Mouse (Mus musculus): ENCODE results near the gene Swap70. TPM values are rescaled to one million over a fixed set of nuclear protein-coding genes. Genes with fewer than 3 reads are reported as not detected.

The Swap70 gene
- total and polyA plus RNA-seq, 3 experiments, result 18.3 to 23.3 TPM; not detected in 1

- DNase-seq (ENCODE audit: low read depth, low spot score), result no peak
- no peaks in the 10 kb centered on the region for H3K36me3 ChIP-seq (ENCODE audit: control insufficient read depth in 1 of 2, insufficient read depth in 2 of 2, low read length in 2 of 2)
- no peak overlapping the region for H3K27ac ChIP-seq (ENCODE audit: control insufficient read depth, low read depth, low read length)
- H3K4me1 ChIP-seq (ENCODE audit: control insufficient read depth in 1 of 2, insufficient read depth in 2 of 2, low read length in 2 of 2), result peaks cover 0 to 5% of the 10 kb centered on the region in 2 experiments; a peak in 1 of 4 replicates
- H3K4me3 ChIP-seq (ENCODE audit: control insufficient read depth in 1 of 2, insufficient read depth in 1 of 2, low read depth in 2 of 2, low read length in 2 of 2), result no peak overlapping the region
- H3K27me3 ChIP-seq (ENCODE audit: control insufficient read depth in 1 of 2, insufficient read depth in 2 of 2, low read length in 2 of 2), result peaks cover 0 to 2% of the 10 kb centered on the region in 2 experiments; a peak in 1 of 4 replicates
- H3K9me3 ChIP-seq (replicated peaks; ENCODE audit: insufficient read depth, low read length), result no peaks in the 10 kb centered on the region
- no peaks in the 10 kb centered on the region for H3K79me2 ChIP-seq (ENCODE audit: control insufficient read depth, insufficient read depth, low read length, poor library complexity)
- TF ChIP-seq RCOR1 (IDR thresholded peaks at IDR 0.05; ENCODE audit: low read depth, low read length) (no peak), ZKSCAN1 (IDR thresholded peaks at IDR 0.05; ENCODE audit: low read depth, low read length) (no peak), GABPA (IDR thresholded peaks at IDR 0.05; ENCODE audit: low read depth, low read length) (no peak), RAD21 (IDR thresholded peaks at IDR 0.05; ENCODE audit: low read depth, low read length) (no peak), MAFK (IDR thresholded peaks at IDR 0.05; ENCODE audit: borderline replicate concordance, low read depth, low read length) (no peak), ETS1 (IDR thresholded peaks at IDR 0.05; ENCODE audit: low read depth, low read length) (no peak), ZC3H11A (IDR thresholded peaks at IDR 0.05; ENCODE audit: low read depth, low read length) (no peak), CTCF (IDR thresholded peaks at IDR 0.05 in 2 of 3, conservative IDR thresholded peaks at IDR 0.05 in 1 of 3; ENCODE audit: control insufficient read depth in 1 of 3, insufficient read depth in 1 of 3, low read depth in 2 of 3, low read length in 3 of 3, poor library complexity in 1 of 3, severe bottlenecking in 1 of 3) (no peak), ELF1 (IDR thresholded peaks at IDR 0.05; ENCODE audit: low read depth, low read length) (no peak), ZMIZ1 (IDR thresholded peaks at IDR 0.05; ENCODE audit: low read depth, low read length) (no peak), ZNF384 (IDR thresholded peaks at IDR 0.05; ENCODE audit: low read depth, low read length) (no peak), E2F4 (IDR thresholded peaks at IDR 0.05; ENCODE audit: borderline replicate concordance, low read depth, low read length) (no peak), UBTF (IDR thresholded peaks at IDR 0.05; ENCODE audit: borderline replicate concordance, insufficient read depth, low read depth, low read length) (no peak), USF2 (IDR thresholded peaks at IDR 0.05; ENCODE audit: borderline replicate concordance in 1 of 2, insufficient read depth in 1 of 2, low read depth in 1 of 2, low read length in 2 of 2) (no peak), CHD2 (IDR thresholded peaks at IDR 0.05; ENCODE audit: low read length) (no peak), POLR2AphosphoS2 (IDR thresholded peaks at IDR 0.05; ENCODE audit: low read length) (no peak), MYB (IDR thresholded peaks at IDR 0.05; ENCODE audit: low read depth, low read length) (no peak)
- no peak overlapping the region for H3K9ac ChIP-seq (ENCODE audit: control insufficient read depth, low read depth, low read length, poor library complexity, severe bottlenecking)
Observed at GRCm38 (mm10) chr7:110289647-110290046, 68.1 kb downstream of the Swap70 start.

- H3K4me1 ChIP-seq (ENCODE audit: control insufficient read depth in 1 of 2, insufficient read depth in 2 of 2, low read length in 2 of 2), result no peaks in the 10 kb centered on the region
- peaks cover 0 to 2% of the 10 kb centered on the region in 2 experiments; a peak in 1 of 4 replicates for H3K27me3 ChIP-seq (ENCODE audit: control insufficient read depth in 1 of 2, insufficient read depth in 2 of 2, low read length in 2 of 2)
- no peak for DNase-seq (ENCODE audit: low read depth, low spot score)
- no peaks in the 10 kb centered on the region for H3K79me2 ChIP-seq (ENCODE audit: control insufficient read depth, insufficient read depth, low read length, poor library complexity)
- TF ChIP-seq MAX (IDR thresholded peaks at IDR 0.05; ENCODE audit: low read length) (no peak), NELFE (IDR thresholded peaks at IDR 0.05; ENCODE audit: low read depth, low read length) (no peak), MYC (IDR thresholded peaks at IDR 0.05; ENCODE audit: low read depth, low read length) (no peak), CHD2 (IDR thresholded peaks at IDR 0.05; ENCODE audit: low read length) (no peak), GATA1 (IDR thresholded peaks at IDR 0.05; ENCODE audit: low read depth, low read length) (no peak), KAT2A (conservative IDR thresholded peaks at IDR 0.05; ENCODE audit: low read depth, low read length) (no peak), EP300 (IDR thresholded peaks at IDR 0.05; ENCODE audit: low read depth in 1 of 2, low read length in 2 of 2) (no peak)
- no peak overlapping the region for H3K4me3 ChIP-seq (ENCODE audit: control insufficient read depth in 1 of 2, insufficient read depth in 1 of 2, low read depth in 2 of 2, low read length in 2 of 2)
- no peaks in the 10 kb centered on the region for H3K9me3 ChIP-seq (replicated peaks; ENCODE audit: insufficient read depth, low read length)
- H3K9ac ChIP-seq (ENCODE audit: control insufficient read depth, low read depth, low read length, poor library complexity, severe bottlenecking), result no peak overlapping the region
- no peak overlapping the region for H3K27ac ChIP-seq (ENCODE audit: control insufficient read depth, low read depth, low read length)
- H3K36me3 ChIP-seq (ENCODE audit: control insufficient read depth in 1 of 2, insufficient read depth in 2 of 2, low read length in 2 of 2), result no peaks in the 10 kb centered on the region
Observed at GRCm38 (mm10) chr7:110296889-110297603, 75.5 kb downstream of the Swap70 start.
